Mouse (Mus musculus) gastrocnemius, adult 8-10 months (tissue): ENCODE data around the gene Lrrc3c. TPM values are rescaled to one million over a fixed set of nuclear protein-coding genes. Genes with fewer than 3 reads are reported as not detected.
"Not testable (repeated sequence)": the region's sequence is repeated elsewhere in the genome, so short reads cannot be mapped to it uniquely, and the experiment has no call there.

Experiments used
- DNase-seq, 2 experiments: peaks; one replicate each; pipeline ENCODE4 v3.0.0; 2022; ENCODE audit warnings: low spot score in 2 of 2
- total RNA-seq, 4 experiments: library from RNA; stranded (reverse); gene quantifications; 2 replicates each; pipeline ENCODE4 v1.2.4; 2022

Lrrc3c gene
- total RNA-seq, 4 experiments from 2014 or later, result not detected

DNA sequence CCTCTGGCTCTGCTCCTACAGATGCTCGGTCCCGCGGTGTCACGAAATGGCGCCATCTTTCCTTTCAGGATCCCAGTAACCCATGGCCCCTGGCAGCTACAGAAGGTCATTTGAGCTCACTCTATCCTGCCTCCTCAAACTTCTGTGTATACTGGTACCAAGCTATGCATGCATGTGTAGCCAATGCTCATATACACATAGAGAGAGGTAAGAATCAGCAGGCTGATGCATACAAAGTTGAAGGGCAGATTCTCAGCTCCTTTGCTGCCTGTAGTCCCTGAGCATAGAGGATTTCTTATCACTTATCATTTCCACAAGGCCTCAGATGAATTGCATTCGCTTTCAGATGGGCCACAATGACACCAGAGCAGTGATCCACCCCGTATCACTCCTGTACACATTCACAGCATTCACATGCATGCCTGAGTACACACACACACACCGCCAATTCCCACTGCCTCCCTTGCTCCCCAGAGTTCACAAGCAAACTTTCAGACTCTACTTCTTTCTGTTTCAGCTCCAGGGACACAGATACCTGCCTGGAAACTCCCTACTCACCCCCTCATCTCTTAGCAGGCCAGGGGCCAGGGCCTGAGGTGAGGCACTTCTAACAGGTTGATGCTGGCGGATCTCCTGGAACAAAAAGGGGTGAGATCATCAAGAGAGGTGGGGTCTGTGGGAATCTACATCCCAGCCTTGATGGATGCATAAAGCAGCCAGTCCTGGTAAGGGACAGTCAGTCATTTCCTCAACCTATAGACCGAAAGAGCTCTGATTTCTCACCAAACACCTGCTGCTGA lies 27.7 kb downstream of the Lrrc3c start, which contains the start of the genes Gm12355 and Gsdma3:
Gm12355 (minus strand) TSS at position 51 of the 800 bp plus-strand sequence.
Gsdma3 (plus strand) TSS at position 750 of the 800 bp plus-strand sequence.
- DNase-seq, result no peak

- DNase-seq, result no peak
Observed at GRCm38 (mm10) chr11:98628706-98629105, 30.6 kb downstream of the Lrrc3c start.

- DNase-seq, result no peak
Observed at GRCm38 (mm10) chr11:98630646-98631045, 32.6 kb downstream of the Lrrc3c start.

- not testable (repeated sequence) for DNase-seq
Observed at GRCm38 (mm10) chr11:98635312-98635970, 37.4 kb downstream of the Lrrc3c start.

- DNase-seq, result no peak
Observed at GRCm38 (mm10) chr11:98637501-98637900, 39.4 kb downstream of the Lrrc3c start.

- DNase-seq, result no peak
Observed at GRCm38 (mm10) chr11:98640091-98640490, 42.0 kb downstream of the Lrrc3c start.

DNA sequence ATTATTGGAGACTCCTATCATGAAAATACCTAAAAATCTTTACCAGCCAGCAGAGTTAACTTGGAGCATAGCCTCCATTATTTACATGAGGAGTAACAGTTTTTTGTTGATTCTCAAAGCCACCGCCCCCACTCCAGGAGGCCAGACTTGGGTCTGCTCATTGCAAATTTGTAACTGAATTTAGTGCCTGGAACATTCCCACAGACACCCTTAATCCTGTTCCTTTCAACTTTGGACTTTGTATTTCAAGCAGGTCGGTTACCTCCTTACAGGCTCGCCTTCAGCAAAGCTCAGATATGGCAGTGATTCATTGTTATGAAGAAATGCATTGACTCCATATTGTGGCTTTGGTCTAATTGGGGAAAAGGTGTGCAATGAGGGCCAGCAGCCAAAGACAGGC lies 46.7 kb downstream of the Lrrc3c start:
- no peak for DNase-seq

- no peak for DNase-seq
Observed at GRCm38 (mm10) chr11:98645946-98646345, 47.9 kb downstream of the Lrrc3c start.

DNA sequence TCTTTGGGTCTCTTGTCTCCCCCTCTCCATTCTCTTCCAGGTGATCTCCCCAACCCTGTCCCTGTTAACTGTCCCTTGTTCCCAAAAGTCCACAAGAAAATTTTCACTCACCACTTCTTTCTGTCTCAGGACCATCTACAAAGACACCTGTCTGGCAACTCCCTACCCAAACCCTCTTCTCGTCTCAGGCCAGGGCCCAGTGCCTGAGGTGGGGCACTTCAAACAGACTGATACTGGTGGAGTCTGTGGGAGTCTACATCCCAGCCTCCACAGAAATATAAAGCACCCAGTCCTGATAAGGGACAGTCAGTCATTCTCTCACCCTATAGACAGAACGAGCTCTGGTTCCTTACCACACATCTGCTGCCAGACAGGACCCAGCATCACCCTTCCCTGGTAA lies 48.4 kb downstream of the Lrrc3c start, which contains the start of gene Gsdma2:
Gsdma2 (plus strand) TSS at position 301 of the 400 bp plus-strand sequence.
- no peak for DNase-seq

Other genes starting within 250 kb of the Lrrc3c start
- gene Ppp1r1b, start 249.9 kb upstream of the Lrrc3c start, total RNA-seq, result under 1 TPM in 3 of 4 experiments, not detected in 1; 0.27 to 0.90 (median 0.44) TPM
- gene Stard3, start 239.9 kb upstream of the Lrrc3c start, total RNA-seq, result 10 to 100 TPM; 12.0 to 18.2 (median 13.9) TPM
- gene Tcap, start 214.5 kb upstream of the Lrrc3c start, total RNA-seq, result 1,000 to 10,000 TPM; 3,817 to 5,138 (median 4,616) TPM
- 1 to 10 TPM; 2.7 to 6.6 (median 3.8) TPM for gene Pnmt, start 211.8 kb upstream of the Lrrc3c start, total RNA-seq
- gene Pgap3, start 197.8 kb upstream of the Lrrc3c start, total RNA-seq, result 1 to 10 TPM; 1.8 to 2.5 (median 2.2) TPM
- 1 to 10 TPM; 1.3 to 1.5 (median 1.4) TPM for gene Erbb2, start 185.8 kb upstream of the Lrrc3c start, total RNA-seq
- gene Mien1, start 159.3 kb upstream of the Lrrc3c start, total RNA-seq, result 10 to 100 TPM; 34.5 to 41.7 (median 37.7) TPM
- under 1 TPM in 2 of 4 experiments, not detected in 2; 0.11 to 0.29 TPM for gene Grb7, start 151.9 kb upstream of the Lrrc3c start, total RNA-seq
- not detected for gene Ikzf3, start 52.3 kb upstream of the Lrrc3c start, total RNA-seq
- not detected for gene Zpbp2, start 47.2 kb upstream of the Lrrc3c start, total RNA-seq
- gene Ormdl3, start 10.9 kb upstream of the Lrrc3c start, total RNA-seq, result 10 to 100 TPM; 26.7 to 31.9 (median 28.4) TPM
- 1 to 10 TPM; 5.1 to 6.1 (median 5.4) TPM for gene Gm12355, start 27.4 kb downstream of the Lrrc3c start, total RNA-seq
- 10 to 100 TPM in 1 of 4 experiments, 1 to 10 TPM in 3; 5.5 to 18.2 (median 8.3) TPM for gene Gsdma3, start 28.1 kb downstream of the Lrrc3c start, total RNA-seq
- gene Gsdma2, start 48.5 kb downstream of the Lrrc3c start, total RNA-seq, result under 1 TPM in 3 of 4 experiments, not detected in 1; 0.24 to 0.51 (median 0.25) TPM
- gene Gsdma, start 66.1 kb downstream of the Lrrc3c start, total RNA-seq, result 1 to 10 TPM in 1 of 4 experiments, under 1 TPM in 3; 0.24 to 1.4 (median 0.85) TPM
- 100 to 1,000 TPM; 104 to 107 (median 104) TPM for gene Psmd3, start 84.3 kb downstream of the Lrrc3c start, total RNA-seq
- gene Csf3, start 103.0 kb downstream of the Lrrc3c start, total RNA-seq, result not detected
- gene Med24, start 131.1 kb downstream of the Lrrc3c start, total RNA-seq, result 10 to 100 TPM; 42.2 to 48.4 (median 47.9) TPM
- 10 to 100 TPM; 67.5 to 81.5 (median 76.2) TPM for gene Thra, start 142.3 kb downstream of the Lrrc3c start, total RNA-seq
- gene Nr1d1, start 177.0 kb downstream of the Lrrc3c start, total RNA-seq, result 100 to 1,000 TPM in 2 of 4 experiments, 10 to 100 TPM in 2; 83.4 to 175 (median 99.4) TPM
- gene Msl1, start 197.2 kb downstream of the Lrrc3c start, total RNA-seq, result 10 to 100 TPM; 53.9 to 57.7 (median 55.8) TPM
- 10 to 100 TPM; 14.1 to 18.4 (median 15.2) TPM for gene Casc3, start 206.6 kb downstream of the Lrrc3c start, total RNA-seq
- gene Rapgefl1, start 238.5 kb downstream of the Lrrc3c start, total RNA-seq, result under 1 TPM in 2 of 4 experiments, not detected in 2; 0.08 to 0.29 TPM